9 mouse cellular contexts compared by ENCODE assay signal in the genomic region with DNA sequence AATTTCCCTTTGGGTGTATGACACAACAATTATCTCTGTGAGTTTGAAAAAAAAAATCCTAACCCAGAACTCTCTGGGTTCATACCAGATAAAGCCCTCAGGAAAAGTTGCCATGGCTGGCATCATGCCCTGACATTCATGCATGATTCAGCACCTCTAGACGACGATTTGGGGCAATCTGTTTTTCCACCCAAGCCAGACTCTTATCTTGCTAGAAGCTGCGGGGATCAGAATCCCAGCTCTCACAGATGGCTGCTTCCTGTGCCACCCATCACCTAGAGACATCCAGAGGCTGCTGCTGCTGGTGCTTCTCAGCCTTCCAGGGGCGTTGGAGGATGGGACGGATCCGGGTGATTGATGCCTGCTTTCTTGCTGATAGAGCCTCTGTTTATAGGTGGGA.
DNase-seq lines count a peak whose midpoint lies in the region; ATAC-seq and TF ChIP-seq lines count a peak whose summit lies in the region.
"Had no signal": no experiment of that assay in that cellular context is flagged by ENCODE, and none has a peak within 500 bp of the region (broad histone marks: within the 10 kb centered on the region; RNA-seq: fewer than 3 reads in every experiment).

No protein-coding gene starts in this region.

- 22% methylated on average over 6 of the region's 6 CpGs for WGBS in stomach, postnatal 0 days
- WGBS in hindbrain, embryonic 14.5 days: 44% methylated on average over 6 of the region's 6 CpGs

- H3K27ac ChIP-seq in stomach, postnatal 0 days (replicated peaks): no peak overlapping the region
- no peak overlapping the region for H3K27ac ChIP-seq in hindbrain, embryonic 14.5 days
- H3K27ac ChIP-seq: hindbrain, embryonic 15.5 days had no signal

- no peaks in the 10 kb centered on the region for H3K4me1 ChIP-seq in stomach, postnatal 0 days (replicated peaks; ENCODE audit: control insufficient read depth, insufficient read depth)
- no peaks in the 10 kb centered on the region for H3K4me1 ChIP-seq in hindbrain, embryonic 14.5 days (replicated peaks; ENCODE audit: control insufficient read depth, insufficient read depth, low read length)

- no peaks in the 10 kb centered on the region for H3K36me3 ChIP-seq in stomach, postnatal 0 days (ENCODE audit: control insufficient read depth, insufficient read depth, low read length)
- H3K36me3 ChIP-seq in hindbrain, embryonic 14.5 days (replicated peaks; ENCODE audit: control insufficient read depth, insufficient read depth): no peaks in the 10 kb centered on the region
- H3K36me3 ChIP-seq: hindbrain, embryonic 15.5 days had no signal

- no peaks in the 10 kb centered on the region for H3K27me3 ChIP-seq in stomach, postnatal 0 days (ENCODE audit: control insufficient read depth, insufficient read depth, low read length)
- no peaks in the 10 kb centered on the region for H3K27me3 ChIP-seq in hindbrain, embryonic 14.5 days (ENCODE audit: control insufficient read depth, insufficient read depth, low read length)
- H3K27me3 ChIP-seq: hindbrain, embryonic 15.5 days had no signal

- no peaks in the 10 kb centered on the region for H3K9me3 ChIP-seq in stomach, postnatal 0 days (ENCODE audit: control insufficient read depth, low read length)
- H3K9me3 ChIP-seq in hindbrain, embryonic 14.5 days (ENCODE audit: control insufficient read depth, low read length): no peaks in the 10 kb centered on the region
- H3K9me3 ChIP-seq: hindbrain, embryonic 15.5 days had no signal

- no peak overlapping the region for H3K4me3 ChIP-seq in stomach, postnatal 0 days (ENCODE audit: low read depth, low read length)
- no peak overlapping the region for H3K4me3 ChIP-seq in hindbrain, embryonic 14.5 days (replicated peaks; ENCODE audit: low read length)
- H3K4me3 ChIP-seq: hindbrain, embryonic 15.5 days had no signal

- H3K9ac ChIP-seq in stomach, postnatal 0 days (ENCODE audit: low read length): no peak overlapping the region
- no peak overlapping the region for H3K9ac ChIP-seq in hindbrain, embryonic 14.5 days
- H3K9ac ChIP-seq: hindbrain, embryonic 15.5 days had no signal

- no peak for TF ChIP-seq EP300 in stomach, postnatal 0 days (optimal IDR thresholded peaks at IDR 0.05)

- TF ChIP-seq CTCF in stomach, postnatal 0 days (IDR thresholded peaks at IDR 0.05; ENCODE audit: low read depth): no peak

- no peak for ATAC-seq in stomach, postnatal 0 days (ENCODE audit: low FRiP score, low TSS enrichment)
- ATAC-seq in hindbrain, embryonic 14.5 days (ENCODE audit: low FRiP score): no peak

- H3K4me2 ChIP-seq in stomach, postnatal 0 days (replicated peaks; ENCODE audit: low read depth): no peak overlapping the region
- H3K4me2 ChIP-seq in hindbrain, embryonic 14.5 days (replicated peaks): no peak overlapping the region
- H3K4me2 ChIP-seq: hindbrain, embryonic 15.5 days had no signal

- DNase-seq in urinary bladder, postnatal 14 days (ENCODE audit: low spot score): peak; percentile 28
- no peak for DNase-seq in urinary bladder, postnatal 4 days (ENCODE audit: low spot score in 2 of 2)
- DNase-seq in cerebellum, adult 9-10 months: peak; percentile 90
- peak; percentile 54 to 68 for DNase-seq in kidney, postnatal 25 days
- DNase-seq in retina, postnatal 1 day: peak; percentile 61
- no peak for DNase-seq in stomach, postnatal 0 days (ENCODE audit: low spot score)
- no peak for DNase-seq in hindbrain, embryonic 14.5 days (ENCODE audit: low spot score)
- DNase-seq in thymus, postnatal 4 days: no peak

Comparison
In these comparisons a context has a peak if more than half of its experiments do, and no peak if none do; other contexts are left out.
1. DNase-seq: peak in urinary bladder, postnatal 14 days (single experiment), cerebellum, adult 9-10 months (single experiment), kidney, postnatal 25 days (2 of 2) and retina, postnatal 1 day (single experiment); none in urinary bladder, postnatal 4 days (0 of 2), stomach, postnatal 0 days (single experiment), hindbrain, embryonic 14.5 days (single experiment) and thymus, postnatal 4 days (single experiment).